Mouse (Mus musculus): Measurements from ENCODE around the gene Morc1.

- TF ChIP-seq CTCF (IDR thresholded peaks at IDR 0.05; ENCODE audit: control insufficient read depth, insufficient read depth, insufficient read length): no peak
- no peak for TF ChIP-seq FOSL1 (IDR thresholded peaks at IDR 0.05; ENCODE audit: insufficient read depth, low read length, poor library complexity, severe bottlenecking)
- no peak for TF ChIP-seq USF1 (IDR thresholded peaks at IDR 0.05; ENCODE audit: low read depth)
Observed at GRCm38 (mm10) chr16:48611436-48611835, 180.4 kb downstream of the Morc1 start.

Data from C2C12 (cell line).